Mouse (Mus musculus) limb, embryonic 11.5 days (tissue): ENCODE data around the gene Gk2. TPM values are rescaled to one million over a fixed set of nuclear protein-coding genes. Genes with fewer than 3 reads are reported as not detected.
A peak's percentile ranks its signal among the peaks of the same experiment; 100 is the strongest.

ENCODE experiments used
- ATAC-seq: fragments of 200-750 bp; cut with Nextera tagmentation; 2 replicates; pipeline ENCODE4 v1.8.0; 2017; ENCODE audit warnings: low read depth; ENCODE audit not compliant: insufficient number of reproducible peaks, low FRiP score, low TSS enrichment
- DNase-seq: peaks from one replicate; pipeline ENCODE4 v3.0.0-alpha.2; 2015; ENCODE audit warnings: low spot score
- H3K27ac ChIP-seq: fragments of 300-500 bp; sonication (generic); replicated peaks from 2 replicates; pipeline ENCODE4 v1.5.1; 2014; ENCODE audit warnings: low read depth, mild to moderate bottlenecking, low read length
- H3K27me3 ChIP-seq: fragments of 300-500 bp; sonication (generic); 2 replicates; pipeline ENCODE4 v1.6.1; 2014; ENCODE audit warnings: mild to moderate bottlenecking, low read length, mixed read lengths; ENCODE audit not compliant: control insufficient read depth, insufficient read depth
- H3K36me3 ChIP-seq: fragments of 300-500 bp; sonication (generic); 2 replicates; pipeline ENCODE4 v1.6.1; 2014; ENCODE audit warnings: mild to moderate bottlenecking, low read length, moderate library complexity, mixed read lengths; ENCODE audit not compliant: control insufficient read depth, insufficient read depth
- H3K4me1 ChIP-seq: fragments of 300-500 bp; sonication (generic); 2 replicates; pipeline ENCODE4 v1.6.1; 2014; ENCODE audit warnings: low read length, mixed read lengths; ENCODE audit not compliant: control insufficient read depth, insufficient read depth
- H3K4me2 ChIP-seq: fragments of 300-500 bp; sonication (generic); 2 replicates; pipeline ENCODE4 v1.6.1; 2014; ENCODE audit warnings: low read depth, mild to moderate bottlenecking, moderate library complexity; ENCODE audit not compliant: severe bottlenecking
- H3K4me3 ChIP-seq: fragments of 300-500 bp; sonication (generic); 2 replicates; pipeline ENCODE4 v1.5.1; 2014; ENCODE audit warnings: low read depth, low read length
- H3K9ac ChIP-seq: fragments of 300-500 bp; sonication (generic); 2 replicates; pipeline ENCODE4 v1.6.1; 2014; ENCODE audit warnings: mild to moderate bottlenecking, low read length
- H3K9me3 ChIP-seq: fragments of 300-500 bp; sonication (generic); 2 replicates; pipeline ENCODE4 v1.6.1; 2016; ENCODE audit warnings: low read length; ENCODE audit not compliant: control insufficient read depth
- WGBS: fragments of 180-500 bp; shearing (Covaris S2); extraction: QIAGEN DNeasy Blood & Tissue Kit; methylation state at CpG from one replicate; pipeline ENCODE4 v1.1.7; 2014; 5-methylcytosine and 5-hydroxymethylcytosine counted together
- polyA plus RNA-seq: library from polyadenylated mRNA; unstranded; fragments of >200 nt; fragmentation: Nextera tagmentation; extraction: Ambion mirVana; gene quantifications from 2 replicates; pipeline ENCODE4 v1.2.1, GENCODE M21; 2014

The Gk2 gene
- polyA plus RNA-seq, 1 experiment from 2014 or later: not detected

- H3K36me3 ChIP-seq: no peaks in the 10 kb centered on the region
- H3K4me3 ChIP-seq: no peak overlapping the region
- H3K27me3 ChIP-seq: no peaks in the 10 kb centered on the region
- no peaks in the 10 kb centered on the region for H3K4me1 ChIP-seq
- WGBS: 79% methylated on average over 3 of the region's 3 CpGs
- H3K9me3 ChIP-seq: no peaks in the 10 kb centered on the region
- no peak overlapping the region for H3K27ac ChIP-seq
- no peak overlapping the region for H3K9ac ChIP-seq
- DNase-seq (no peak), ATAC-seq (no peak)
- H3K4me2 ChIP-seq: no peak overlapping the region
These were observed 9.1 kb upstream of the Gk2 start for GRCm38 (mm10) chr5:97465956-97466355.

DNA sequence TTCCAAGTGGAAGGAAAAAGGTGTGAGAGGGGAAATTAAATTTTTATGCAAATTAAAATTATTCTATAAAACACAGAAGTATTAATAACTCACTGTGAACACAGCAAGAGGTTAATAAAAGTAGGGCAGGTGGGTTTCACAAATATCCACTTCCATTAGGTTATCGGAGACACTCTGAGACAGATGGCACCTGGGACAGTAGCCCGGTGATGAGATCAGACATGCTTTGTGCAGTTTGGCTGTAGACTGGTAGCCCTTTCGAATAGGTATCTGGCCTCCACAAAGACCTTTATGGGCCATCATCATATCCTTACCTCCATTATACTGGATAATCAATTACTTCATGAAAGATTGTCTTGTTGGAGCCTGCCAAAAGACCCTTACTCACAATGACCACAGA lies 6.0 kb upstream of the Gk2 start:
- Histone ChIP-seq H3K9ac (no peak overlapping the region), H3K36me3 (no peaks in the 10 kb centered on the region), H3K9me3 (no peaks in the 10 kb centered on the region), H3K27me3 (no peaks in the 10 kb centered on the region), H3K4me1 (no peaks in the 10 kb centered on the region), H3K4me3 (no peak overlapping the region), H3K4me2 (no peak overlapping the region), H3K27ac (no peak overlapping the region)
- 96% methylated on average over 3 of the region's 3 CpGs for WGBS
- DNase-seq: no peak
- no peak for ATAC-seq

DNA sequence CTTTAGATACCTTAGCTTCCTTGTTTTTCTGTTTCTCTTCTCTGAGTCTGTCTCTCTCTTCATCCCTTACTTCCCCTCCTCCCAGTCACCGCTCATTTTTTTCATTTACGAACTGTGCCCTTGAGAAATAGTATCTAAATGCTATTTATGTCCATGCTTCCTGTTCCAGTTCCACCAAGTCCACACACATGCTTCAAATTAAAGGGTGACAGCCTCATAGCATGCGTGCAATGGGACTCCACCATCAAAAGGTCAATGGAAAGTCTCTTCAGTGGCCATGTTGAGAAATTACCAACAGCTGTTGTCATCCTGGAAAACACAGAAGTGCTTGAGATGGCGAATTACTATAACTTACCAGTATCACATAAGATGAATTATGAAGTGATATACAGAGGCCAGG lies 5.4 kb downstream of the Gk2 start:
- ATAC-seq (0 out of 2 replicates have a peak, but pooled peaks have one; percentile 21), DNase-seq (no peak)
- Histone ChIP-seq H3K9ac (no peak overlapping the region), H3K27me3 (no peaks in the 10 kb centered on the region), H3K27ac (no peak overlapping the region), H3K4me1 (no peaks in the 10 kb centered on the region), H3K4me3 (no peak overlapping the region), H3K36me3 (no peaks in the 10 kb centered on the region), H3K4me2 (no peak overlapping the region), H3K9me3 (no peaks in the 10 kb centered on the region)
- WGBS: 35% methylated on average over 4 of the region's 4 CpGs

- H3K27ac ChIP-seq: no peak overlapping the region
- no peaks in the 10 kb centered on the region for H3K4me1 ChIP-seq
- H3K36me3 ChIP-seq: no peaks in the 10 kb centered on the region
- H3K27me3 ChIP-seq: no peaks in the 10 kb centered on the region
- WGBS: 47% methylated on average over 1 of the region's 1 CpGs
- H3K9me3 ChIP-seq: no peaks in the 10 kb centered on the region
- H3K4me3 ChIP-seq: no peak overlapping the region
- H3K4me2 ChIP-seq: no peak overlapping the region
- DNase-seq (no peak), ATAC-seq (no peak)
- no peak overlapping the region for H3K9ac ChIP-seq
These were observed 12.6 kb downstream of the Gk2 start for GRCm38 (mm10) chr5:97444191-97444590.

DNA sequence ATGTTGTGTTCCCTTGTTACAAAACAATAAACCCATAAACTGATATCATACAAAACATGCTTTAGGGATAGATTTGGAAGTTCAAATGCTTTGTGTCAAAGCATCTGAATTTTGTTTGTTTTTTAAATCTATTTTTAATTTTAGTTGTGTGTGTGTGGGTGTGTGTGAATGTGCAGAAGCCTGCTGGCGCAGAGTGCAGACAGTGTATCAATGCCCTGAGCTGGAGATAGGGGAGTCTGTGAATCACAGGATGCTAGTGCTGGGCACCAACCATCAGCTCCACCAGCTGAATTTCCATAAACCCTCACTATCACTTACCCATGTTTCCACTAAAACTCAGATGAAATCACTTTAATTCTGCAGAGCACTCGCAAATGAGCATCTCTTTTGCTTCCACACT lies 24.3 kb downstream of the Gk2 start:
- Histone ChIP-seq H3K9me3 (no peaks in the 10 kb centered on the region), H3K27me3 (no peaks in the 10 kb centered on the region), H3K36me3 (no peaks in the 10 kb centered on the region), H3K9ac (no peak overlapping the region), H3K4me3 (no peak overlapping the region), H3K4me2 (no peak overlapping the region), H3K4me1 (no peaks in the 10 kb centered on the region), H3K27ac (no peak overlapping the region)
- 91% methylated on average over 2 of the region's 2 CpGs for WGBS
- ATAC-seq: no peak
- DNase-seq: no peak

- Histone ChIP-seq H3K4me1 (no peaks in the 10 kb centered on the region), H3K4me2 (no peak overlapping the region), H3K4me3 (no peak overlapping the region), H3K27ac (no peak overlapping the region), H3K27me3 (no peaks in the 10 kb centered on the region), H3K9me3 (no peaks in the 10 kb centered on the region), H3K9ac (no peak overlapping the region), H3K36me3 (no peaks in the 10 kb centered on the region)
- no peak for ATAC-seq
- 69% methylated on average over 9 of the region's 9 CpGs for WGBS
- no peak for DNase-seq
These were observed 26.8 kb downstream of the Gk2 start for GRCm38 (mm10) chr5:97429976-97430375.

- Histone ChIP-seq H3K9me3 (no peaks in the 10 kb centered on the region), H3K27ac (no peak overlapping the region), H3K4me2 (no peak overlapping the region), H3K4me3 (no peak overlapping the region), H3K9ac (no peak overlapping the region), H3K27me3 (no peaks in the 10 kb centered on the region), H3K4me1 (no peaks in the 10 kb centered on the region), H3K36me3 (no peaks in the 10 kb centered on the region)
- no peak for DNase-seq
- WGBS: 98% methylated on average over 2 of the region's 2 CpGs
- no peak for ATAC-seq
These were observed 35.2 kb downstream of the Gk2 start for GRCm38 (mm10) chr5:97421669-97422068.

DNA sequence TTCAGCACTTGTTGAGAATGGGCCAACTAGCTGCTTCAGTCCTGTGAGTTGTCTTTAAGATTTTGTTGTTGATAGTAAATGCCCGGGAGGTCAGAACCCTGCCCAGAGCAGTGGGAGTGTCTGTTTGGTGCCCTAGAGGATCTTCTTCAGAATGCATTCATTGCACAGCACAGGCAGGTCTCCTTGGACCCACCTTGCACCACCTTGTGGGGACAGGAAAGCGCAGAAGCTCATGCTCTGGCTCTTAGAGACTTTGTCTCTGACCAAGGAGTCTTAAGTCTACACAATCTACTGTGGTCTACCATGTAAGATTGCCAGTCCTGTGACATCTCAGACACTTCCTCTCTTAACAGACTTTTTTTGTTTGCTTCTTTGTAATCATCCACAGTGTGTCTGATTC lies 39.6 kb downstream of the Gk2 start:
- Histone ChIP-seq H3K4me3 (no peak overlapping the region), H3K27ac (no peak overlapping the region), H3K4me1 (no peaks in the 10 kb centered on the region), H3K36me3 (no peaks in the 10 kb centered on the region), H3K9me3 (no peaks in the 10 kb centered on the region), H3K9ac (no peak overlapping the region), H3K4me2 (no peak overlapping the region), H3K27me3 (no peaks in the 10 kb centered on the region)
- ATAC-seq: no peak
- WGBS: 84% methylated on average over 2 of the region's 2 CpGs
- no peak for DNase-seq

DNA sequence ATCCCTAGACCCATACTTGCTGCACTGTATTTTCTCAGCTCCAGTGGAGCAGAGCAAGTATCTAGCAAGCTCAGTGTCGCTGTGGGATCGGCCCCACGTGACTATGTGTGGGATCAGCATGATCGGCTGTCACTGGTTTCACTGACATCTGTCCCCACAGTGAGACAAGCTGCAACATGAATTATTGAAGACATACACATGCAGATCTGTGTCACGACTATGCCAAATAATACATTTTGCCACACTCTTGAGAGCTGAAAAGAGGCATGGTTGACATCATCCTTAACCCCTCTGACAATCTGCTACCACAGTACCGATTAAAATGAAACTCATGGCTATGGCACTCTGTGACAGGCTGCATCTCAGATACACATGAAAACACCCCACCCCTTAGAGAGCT lies 41.0 kb downstream of the Gk2 start:
- ATAC-seq (no peak), DNase-seq (no peak)
- Histone ChIP-seq H3K4me3 (no peak overlapping the region), H3K27ac (no peak overlapping the region), H3K27me3 (no peaks in the 10 kb centered on the region), H3K36me3 (no peaks in the 10 kb centered on the region), H3K9ac (no peak overlapping the region), H3K4me1 (no peaks in the 10 kb centered on the region), H3K4me2 (no peak overlapping the region), H3K9me3 (no peaks in the 10 kb centered on the region)
- 85% methylated on average over 6 of the region's 6 CpGs for WGBS
